23 mouse cellular contexts compared by ENCODE assay signal in genomic region chr17:74780627-74781026, GRCm38 (mm10).
DNase-seq lines count a peak whose midpoint lies in the region; ATAC-seq and TF ChIP-seq lines count a peak whose summit lies in the region.
"Had no signal": no experiment of that assay in that cellular context is flagged by ENCODE, and none has a peak within 500 bp of the region (broad histone marks: within the 10 kb centered on the region; RNA-seq: fewer than 3 reads in every experiment).

No protein-coding gene starts in this region.

- no peak overlapping the region for H3K9ac ChIP-seq in kidney, postnatal 0 days (ENCODE audit: low read depth, low read length)
- H3K9ac ChIP-seq in intestine, postnatal 0 days (ENCODE audit: low read depth, low read length), result no peak overlapping the region
- H3K9ac ChIP-seq: embryonic facial prominence, embryonic 12.5 days; embryonic facial prominence, embryonic 15.5 days; forebrain, embryonic 12.5 days; forebrain, embryonic 15.5 days; hindbrain, embryonic 13.5 days had no signal

- peak; percentile 60 for DNase-seq in heart, adult 11 months
- no peak for DNase-seq in heart, postnatal 14 days
- DNase-seq in kidney, postnatal 0 days (ENCODE audit: low spot score), result peak; percentile 21
- DNase-seq in kidney, postnatal 25 days, result no peak
- DNase-seq in fat pad, adult 2 months (ENCODE audit: extremely low read depth, low read depth, low spot score), result peak; percentile 42
- DNase-seq in left cerebral cortex, postnatal 10 days (ENCODE audit: extremely low spot score in 1 of 2, low spot score in 2 of 2), result no peak
- DNase-seq: adrenal gland, postnatal 10 days; adrenal gland, postnatal 36 days; cerebellum, adult 18-20 months; cerebellum, adult 9-11 months; cerebellum, postnatal 25 days; gastrocnemius, postnatal 25 days; heart, postnatal 36 days had no signal

- H3K27ac ChIP-seq in kidney, postnatal 0 days, result no peak overlapping the region
- no peak overlapping the region for H3K27ac ChIP-seq in intestine, postnatal 0 days (ENCODE audit: low read depth, low read length)
- H3K27ac ChIP-seq: embryonic facial prominence, embryonic 12.5 days; embryonic facial prominence, embryonic 15.5 days; forebrain, embryonic 12.5 days; forebrain, embryonic 15.5 days; hindbrain, embryonic 10.5 days; hindbrain, embryonic 13.5 days had no signal

- H3K9me3 ChIP-seq in kidney, postnatal 0 days (replicated peaks; ENCODE audit: low read length), result no peaks in the 10 kb centered on the region
- no peaks in the 10 kb centered on the region for H3K9me3 ChIP-seq in intestine, postnatal 0 days (ENCODE audit: control insufficient read depth)
- H3K9me3 ChIP-seq: embryonic facial prominence, embryonic 12.5 days; embryonic facial prominence, embryonic 15.5 days; forebrain, embryonic 12.5 days; forebrain, embryonic 15.5 days; hindbrain, embryonic 10.5 days; hindbrain, embryonic 13.5 days had no signal

- no peak for ATAC-seq in kidney, postnatal 0 days (replicated peaks; ENCODE audit: low FRiP score, low read depth)
- ATAC-seq in intestine, postnatal 0 days, result no peak
- ATAC-seq: CD4-positive, CD25-positive, alpha-beta regulatory T cell, adult 4 months; forebrain, embryonic 15.5 days; hindbrain, embryonic 16.5 days had no signal

- intact Hi-C loops in heart, postnatal 14 days (cut with DNase I), result no loop called here
- intact Hi-C loops in left cerebral cortex, postnatal 10 days (cut with DNase I), result no loop called here

- TF ChIP-seq CTCF in kidney, postnatal 0 days (IDR thresholded peaks at IDR 0.05; ENCODE audit: low read depth), result no peak
- no peak for TF ChIP-seq CTCF in intestine, postnatal 0 days (IDR thresholded peaks at IDR 0.05; ENCODE audit: low read depth)

- H3K4me3 ChIP-seq in kidney, postnatal 0 days (replicated peaks; ENCODE audit: low read depth, low read length), result no peak overlapping the region
- no peak overlapping the region for H3K4me3 ChIP-seq in intestine, postnatal 0 days (ENCODE audit: low read depth, low read length)
- H3K4me3 ChIP-seq: embryonic facial prominence, embryonic 12.5 days; embryonic facial prominence, embryonic 15.5 days; forebrain, embryonic 12.5 days; forebrain, embryonic 15.5 days; hindbrain, embryonic 10.5 days; hindbrain, embryonic 13.5 days had no signal

- H3K36me3 ChIP-seq in kidney, postnatal 0 days (ENCODE audit: insufficient read depth, low read length), result no peaks in the 10 kb centered on the region
- H3K36me3 ChIP-seq in intestine, postnatal 0 days (ENCODE audit: control insufficient read depth, insufficient read depth), result no peaks in the 10 kb centered on the region
- H3K36me3 ChIP-seq: embryonic facial prominence, embryonic 12.5 days; embryonic facial prominence, embryonic 15.5 days; forebrain, embryonic 12.5 days; forebrain, embryonic 15.5 days; hindbrain, embryonic 10.5 days; hindbrain, embryonic 13.5 days had no signal

- H3K4me1 ChIP-seq in kidney, postnatal 0 days (replicated peaks; ENCODE audit: insufficient read depth, low read length), result no peaks in the 10 kb centered on the region; the same call in 1 of the 2 replicates
- H3K4me1 ChIP-seq in intestine, postnatal 0 days (replicated peaks; ENCODE audit: control insufficient read depth, insufficient read depth, low read length), result no peaks in the 10 kb centered on the region
- H3K4me1 ChIP-seq: embryonic facial prominence, embryonic 12.5 days; embryonic facial prominence, embryonic 15.5 days; forebrain, embryonic 12.5 days; forebrain, embryonic 15.5 days; hindbrain, embryonic 10.5 days; hindbrain, embryonic 13.5 days had no signal

- H3K27me3 ChIP-seq in kidney, postnatal 0 days (ENCODE audit: insufficient read depth, low read length), result no peaks in the 10 kb centered on the region
- no peaks in the 10 kb centered on the region for H3K27me3 ChIP-seq in intestine, postnatal 0 days (replicated peaks; ENCODE audit: control insufficient read depth, insufficient read depth, low read length)
- H3K27me3 ChIP-seq: embryonic facial prominence, embryonic 12.5 days; embryonic facial prominence, embryonic 15.5 days; forebrain, embryonic 12.5 days; forebrain, embryonic 15.5 days; hindbrain, embryonic 13.5 days had no signal

- H3K4me2 ChIP-seq in kidney, postnatal 0 days (ENCODE audit: low read length), result no peak overlapping the region
- no peak overlapping the region for H3K4me2 ChIP-seq in intestine, postnatal 0 days (replicated peaks; ENCODE audit: low read depth)
- H3K4me2 ChIP-seq: embryonic facial prominence, embryonic 12.5 days; embryonic facial prominence, embryonic 15.5 days; forebrain, embryonic 12.5 days; forebrain, embryonic 15.5 days; heart, embryonic 11.5 days; hindbrain, embryonic 13.5 days had no signal

- 58% methylated on average over 9 of the region's 9 CpGs for WGBS in kidney, postnatal 0 days
- 82% methylated on average over 9 of the region's 9 CpGs for WGBS in intestine, postnatal 0 days

Comparison
In these comparisons a context has a peak if more than half of its experiments do, and no peak if none do; other contexts are left out.
1. DNase-seq: peak in heart, adult 11 months (single experiment), kidney, postnatal 0 days (single experiment) and fat pad, adult 2 months (single experiment); none in heart, postnatal 14 days (0 of 2), kidney, postnatal 25 days (0 of 2) and left cerebral cortex, postnatal 10 days (0 of 2).